Mouse (Mus musculus): ENCODE data around the gene Spop.

The Spop gene

DNA sequence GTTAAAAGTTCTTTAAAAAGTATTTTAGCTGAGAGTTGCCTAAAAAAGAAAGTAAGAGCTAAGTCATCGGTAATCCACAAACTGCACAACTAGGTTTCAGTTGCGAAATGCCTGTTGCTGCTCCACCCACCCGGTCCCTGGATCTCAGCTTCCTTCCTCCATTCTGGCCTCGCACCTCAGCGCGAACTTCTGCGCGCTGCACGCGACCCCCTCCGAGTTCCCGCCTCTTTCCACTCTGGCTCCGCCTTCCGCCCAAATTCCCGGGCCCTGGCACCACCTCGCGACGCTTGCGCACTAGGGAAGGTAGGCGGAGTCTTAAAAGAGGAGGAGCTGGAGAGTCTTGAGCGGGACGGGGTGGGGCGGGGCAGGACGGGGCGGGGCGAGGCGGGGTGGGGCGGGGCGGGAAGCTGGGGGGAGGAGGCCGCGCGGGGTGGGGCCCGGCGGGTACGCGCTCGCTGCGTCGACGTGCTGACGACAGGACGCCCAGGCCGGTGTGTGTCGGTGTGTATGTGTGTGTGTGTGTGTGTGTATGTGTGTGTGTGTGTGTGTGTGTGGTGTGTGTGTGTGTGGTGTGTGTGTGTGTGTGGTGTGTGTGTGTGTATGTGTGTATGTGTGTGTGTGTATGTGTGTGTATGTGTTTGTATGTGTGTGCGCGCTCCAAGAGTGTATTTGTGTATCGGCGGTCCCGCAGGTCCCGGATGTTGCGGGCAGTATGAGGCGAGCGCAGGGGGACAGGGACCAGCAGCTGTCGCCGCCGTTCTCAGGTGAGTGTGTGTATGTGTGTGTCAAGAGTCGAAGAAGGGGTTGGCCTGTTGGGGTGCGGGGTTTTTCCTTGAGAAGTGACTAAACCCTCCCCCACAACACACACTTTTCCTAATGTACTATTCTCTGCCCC lies at the start of gene Spop:
TSS of gene Spop (plus strand) at position 440 of the 895 bp plus-strand sequence.
- DNase-seq, result peak; percentile 88 to 94

DNA sequence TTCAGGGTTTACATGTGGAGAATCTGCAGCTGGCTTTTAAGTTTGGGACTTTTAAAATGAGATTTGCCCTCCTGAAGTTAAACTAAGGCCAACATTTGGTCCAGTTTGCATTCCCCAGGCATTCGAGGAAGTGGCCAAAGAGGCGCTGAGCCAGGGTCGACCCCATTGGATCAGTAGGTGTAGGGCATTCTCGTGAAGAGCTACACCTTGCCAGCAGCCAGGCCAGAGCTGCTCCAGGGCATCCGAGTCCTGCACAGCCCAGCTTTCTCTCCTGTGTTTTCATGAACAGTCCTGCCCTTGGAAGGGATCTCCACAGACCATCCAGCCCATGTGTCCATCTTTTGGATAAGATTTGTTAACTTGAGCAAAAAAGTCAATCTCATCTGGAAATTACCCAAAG lies 49.5 kb upstream of the Spop start:
- DNase-seq, result no peak

DNA sequence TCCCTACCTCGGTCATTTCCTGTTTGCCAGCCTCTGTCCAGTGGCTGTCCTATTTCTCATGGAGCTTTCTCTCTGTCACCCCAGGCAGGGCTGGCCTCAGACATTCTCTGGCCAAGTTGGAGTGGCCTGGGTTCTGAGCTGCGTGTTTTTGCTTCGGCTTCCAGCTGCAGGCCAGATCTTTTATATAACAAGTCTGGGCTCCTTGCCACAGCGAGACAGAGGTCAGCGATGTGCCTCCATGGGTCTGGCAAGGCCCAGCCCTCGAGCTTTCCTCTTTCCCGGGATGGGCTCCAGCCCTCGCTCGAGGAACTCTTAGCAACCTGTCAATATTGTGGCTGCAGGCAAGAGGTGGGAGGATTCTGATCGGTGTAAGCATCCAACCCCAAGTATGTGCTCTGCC lies 48.3 kb upstream of the Spop start:
- peak; percentile 17 to 36 for DNase-seq

- no peak for DNase-seq
These were observed 47.5 kb upstream of the Spop start for GRCm38 (mm10) chr11:95366280-95366897.

GRCm38 (mm10) chr11:95367011-95367735 lies 46.7 kb upstream of the Spop start:
- peak in 1 of 2 experiments; percentile 16 for DNase-seq

GRCm38 (mm10) chr11:95368231-95368823 lies 45.6 kb upstream of the Spop start:
- no peak for DNase-seq

DNA sequence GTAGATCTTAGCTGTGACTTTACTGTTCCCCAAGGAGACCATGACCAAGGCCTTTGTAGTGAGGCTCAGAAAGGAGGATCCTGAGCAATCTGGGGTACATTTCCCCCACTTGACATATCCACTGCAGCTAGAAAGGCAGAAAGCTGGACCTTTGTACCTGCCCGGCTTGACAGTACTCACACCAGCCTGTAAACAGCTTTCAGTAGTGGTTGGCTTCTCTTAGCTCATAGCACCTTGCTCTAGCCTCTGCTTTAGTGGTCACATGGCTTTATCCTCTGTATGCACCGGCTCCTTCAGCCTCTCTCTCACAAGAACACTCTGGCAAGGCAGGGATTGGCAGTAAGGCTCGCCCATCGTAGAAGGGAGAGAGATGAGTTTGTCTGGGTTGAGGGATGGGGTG lies 45.0 kb upstream of the Spop start:
- no peak for DNase-seq

GRCm38 (mm10) chr11:95369964-95370890 lies 43.7 kb upstream of the Spop start:
- no peak for DNase-seq

- no peak for DNase-seq
These were observed 42.7 kb upstream of the Spop start for GRCm38 (mm10) chr11:95371182-95371581.

- no peak for DNase-seq
These were observed 35.0 kb upstream of the Spop start for GRCm38 (mm10) chr11:95378926-95379325.

- no peak for DNase-seq
These were observed 34.3 kb upstream of the Spop start for GRCm38 (mm10) chr11:95379552-95379951.

DNA sequence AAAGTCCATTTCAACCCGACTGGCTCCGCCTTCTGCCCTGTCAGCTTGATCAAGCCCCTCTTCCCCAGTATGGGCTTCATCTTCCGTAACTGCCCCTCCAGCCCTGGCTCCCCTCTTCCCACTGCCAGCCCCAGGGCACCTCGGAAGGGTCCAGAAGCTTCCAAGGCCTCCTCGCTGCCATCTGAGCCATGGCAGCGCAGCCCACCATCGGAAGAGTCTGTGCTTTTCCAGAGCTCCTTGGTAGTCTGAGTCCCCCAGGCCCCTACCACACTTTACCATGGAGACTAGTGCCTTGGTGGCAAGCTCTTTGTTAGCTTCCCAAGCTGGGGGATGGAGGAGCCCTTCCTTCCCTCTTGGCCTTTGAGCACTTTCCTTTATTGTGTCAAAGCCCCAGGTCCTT lies 33.2 kb upstream of the Spop start:
- no peak for DNase-seq

GRCm38 (mm10) chr11:95381146-95381545 lies 32.7 kb upstream of the Spop start:
- DNase-seq, result no peak

GRCm38 (mm10) chr11:95383331-95383986 lies 30.4 kb upstream of the Spop start:
- DNase-seq, result no peak

GRCm38 (mm10) chr11:95384004-95384318 lies 29.9 kb upstream of the Spop start:
- DNase-seq, result no peak

DNA sequence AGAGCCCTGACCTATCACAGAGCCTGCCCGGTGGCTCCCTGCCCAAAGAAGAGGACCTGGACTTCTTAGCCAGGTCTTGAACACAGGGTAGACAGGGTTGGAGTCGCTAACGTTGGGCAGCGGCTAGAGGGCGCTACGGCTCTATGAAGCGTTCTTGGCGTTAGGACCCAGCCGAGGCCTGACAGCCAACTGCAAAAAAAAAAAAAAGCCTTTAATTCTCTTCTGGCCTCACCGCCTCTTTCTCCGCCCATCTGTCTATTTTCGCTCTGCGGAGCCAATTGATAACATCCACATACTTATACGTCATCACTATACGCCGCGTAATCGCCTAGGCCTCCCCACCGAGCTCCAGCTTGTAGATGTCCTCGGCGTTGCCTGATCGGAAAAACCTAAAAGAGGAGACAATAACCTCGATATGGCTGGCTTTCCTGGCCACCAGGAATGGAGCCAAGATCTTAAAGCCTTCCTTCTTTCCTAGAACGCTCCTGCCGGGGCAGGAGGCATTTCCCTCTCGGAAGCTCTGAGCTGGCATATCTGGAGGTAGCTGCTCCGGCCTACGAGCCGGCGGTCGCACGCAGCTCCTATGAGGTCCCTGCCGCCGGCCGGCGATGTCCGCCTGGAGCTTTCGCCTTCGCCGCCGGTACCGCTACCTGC lies 29.4 kb upstream of the Spop start, which contains the start of gene Slc35b1:
TSS of gene Slc35b1 (plus strand) at position 374 of the 654 bp plus-strand sequence.
- peak; percentile 83 to 88 for DNase-seq

DNA sequence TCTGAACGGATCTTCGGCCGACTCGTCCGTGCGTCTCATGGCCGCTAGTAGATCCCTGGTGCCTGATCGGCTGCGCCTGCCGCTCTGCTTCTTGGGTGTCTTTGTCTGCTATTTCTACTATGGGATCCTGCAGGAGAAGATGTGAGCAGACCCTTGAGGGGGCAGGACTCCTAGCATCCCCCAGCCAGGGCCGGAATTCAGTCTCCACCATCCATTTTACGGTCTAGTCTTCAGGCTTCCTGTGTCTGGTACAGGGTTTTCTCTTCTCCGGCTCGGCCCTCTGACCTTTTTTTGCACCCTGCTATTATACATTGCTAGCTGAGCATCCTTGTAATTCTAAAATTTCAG lies 28.9 kb upstream of the Spop start:
- no peak for DNase-seq

- no peak for DNase-seq
These were observed 26.5 kb upstream of the Spop start for GRCm38 (mm10) chr11:95387354-95387753.

DNA sequence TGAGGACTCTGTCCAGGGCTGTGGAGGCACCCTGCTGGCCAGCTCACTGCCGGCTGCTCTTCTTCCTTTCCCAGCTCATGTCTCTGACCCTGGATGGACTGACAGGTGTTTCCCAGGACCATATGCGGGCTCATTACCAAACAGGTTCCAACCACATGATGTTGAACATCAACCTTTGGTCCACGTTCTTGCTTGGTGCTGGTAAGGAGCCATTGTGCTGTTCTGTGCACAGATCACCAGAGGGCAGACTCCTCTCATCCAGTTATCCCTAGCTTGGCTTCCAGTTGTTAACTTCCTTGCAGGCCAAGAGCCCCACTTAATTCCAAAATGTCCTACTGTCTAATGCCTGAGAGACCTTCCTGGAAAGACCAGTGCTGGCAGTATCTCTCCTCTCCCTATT lies 24.9 kb upstream of the Spop start:
- DNase-seq, result no peak

GRCm38 (mm10) chr11:95390420-95390819 lies 23.5 kb upstream of the Spop start:
- no peak for DNase-seq

DNA sequence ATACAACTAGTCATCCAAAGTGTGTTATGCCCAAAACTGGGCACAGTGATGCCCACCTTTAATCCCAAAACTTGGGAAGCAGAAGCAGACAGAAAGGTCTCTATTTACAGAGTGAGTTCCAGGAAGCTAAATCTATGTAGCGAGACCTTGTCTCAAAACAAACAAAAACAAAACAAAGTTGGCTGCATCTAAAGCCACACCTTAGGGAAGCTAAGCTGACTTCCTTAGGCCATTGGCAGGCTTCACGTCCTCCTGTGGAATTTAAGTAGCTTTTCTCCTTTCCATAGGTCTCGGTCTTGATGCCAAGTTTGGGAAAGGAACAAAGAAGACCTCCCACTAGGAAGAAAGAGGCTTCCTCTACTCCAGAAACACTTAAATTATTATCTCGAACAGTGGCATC lies 22.7 kb upstream of the Spop start:
- DNase-seq, result no peak

Data from spleen, adult 18-20 months (tissue).